11 mouse cellular contexts compared by ENCODE assay signal in the genomic region with DNA sequence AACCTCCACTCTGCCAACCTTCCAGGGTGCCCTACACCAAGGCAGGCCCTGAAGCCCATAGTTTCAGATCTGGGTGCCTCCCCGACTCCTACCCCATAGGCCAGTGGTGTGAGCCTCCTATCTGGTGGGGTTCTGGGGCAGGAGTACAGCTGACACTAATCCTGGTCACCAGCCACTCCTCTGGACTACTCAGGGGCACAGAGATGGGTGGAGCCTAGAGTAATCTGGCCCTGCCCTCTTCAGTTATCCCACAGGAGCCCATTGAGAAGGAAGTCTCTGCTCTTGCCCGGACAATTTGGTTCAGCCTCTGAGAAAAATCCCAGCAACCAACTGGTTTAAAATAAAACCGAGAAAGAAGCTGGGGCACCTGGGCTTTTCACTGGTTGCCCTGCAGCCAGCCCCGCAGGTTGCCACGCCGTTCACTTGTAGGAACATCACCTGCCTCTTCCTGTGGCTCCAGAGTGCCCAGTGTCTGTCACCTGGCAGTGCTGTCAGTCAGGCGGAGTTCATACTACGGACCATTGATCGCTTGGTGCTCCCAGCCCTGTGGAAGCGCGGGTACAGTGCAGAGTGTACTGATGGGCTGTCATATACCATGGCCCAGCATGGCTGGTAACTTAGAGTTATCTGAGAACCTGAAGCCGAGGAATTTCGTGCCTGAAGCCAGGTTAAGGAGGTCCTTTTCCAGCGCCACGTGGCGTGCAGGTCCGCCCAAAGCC.
DNase-seq lines count a peak whose midpoint lies in the region; ATAC-seq lines count a peak whose summit lies in the region.
"Had no signal": no experiment of that assay in that cellular context is flagged by ENCODE, and none has a peak within 500 bp of the region (broad histone marks: within the 10 kb centered on the region; RNA-seq: fewer than 3 reads in every experiment).

No protein-coding gene starts in this region.

- H3K4me3 ChIP-seq in liver, embryonic 11.5 days (ENCODE audit: low read depth, low read length), result no peak overlapping the region
- H3K4me3 ChIP-seq in liver, embryonic 12.5 days, result no peak overlapping the region
- H3K4me3 ChIP-seq in forebrain, embryonic 11.5 days (ENCODE audit: low read depth, low read length), result peak overlapping the region; percentile 11
- H3K4me3 ChIP-seq in limb, embryonic 12.5 days (replicated peaks), result peak overlapping the region; percentile 33; the same call in 1 of the 2 replicates

- H3K9ac ChIP-seq in liver, embryonic 11.5 days (ENCODE audit: low read depth, low read length), result no peak overlapping the region
- H3K9ac ChIP-seq in liver, embryonic 12.5 days, result no peak overlapping the region
- peak overlapping the region; percentile 52 for H3K9ac ChIP-seq in forebrain, embryonic 11.5 days (ENCODE audit: low read length)
- H3K9ac ChIP-seq in limb, embryonic 12.5 days (replicated peaks), result no peak overlapping the region

- H3K9me3 ChIP-seq in liver, embryonic 11.5 days (ENCODE audit: control insufficient read depth, low read length), result no peaks in the 10 kb centered on the region
- no peaks in the 10 kb centered on the region for H3K9me3 ChIP-seq in liver, embryonic 12.5 days (replicated peaks)
- H3K9me3 ChIP-seq in forebrain, embryonic 11.5 days (ENCODE audit: control insufficient read depth, low read length), result no peaks in the 10 kb centered on the region
- no peaks in the 10 kb centered on the region for H3K9me3 ChIP-seq in limb, embryonic 12.5 days

- no peak for DNase-seq in liver, embryonic 11.5 days (ENCODE audit: low spot score)
- DNase-seq in forebrain, embryonic 11.5 days (ENCODE audit: low spot score), result no peak
- peak; percentile 63 for DNase-seq in retina, postnatal 1 day
- DNase-seq in cerebellum, adult 18-20 months, result no peak
- no peak for DNase-seq in ovary, adult 18-20 months (ENCODE audit: low spot score)
- DNase-seq: kidney, postnatal 10 days had no signal

- no peaks in the 10 kb centered on the region for H3K4me1 ChIP-seq in liver, embryonic 11.5 days (replicated peaks; ENCODE audit: control insufficient read depth, insufficient read depth, low read length)
- no peaks in the 10 kb centered on the region for H3K4me1 ChIP-seq in liver, embryonic 12.5 days
- peaks cover 37% of the 10 kb centered on the region for H3K4me1 ChIP-seq in forebrain, embryonic 11.5 days (replicated peaks; ENCODE audit: control insufficient read depth, insufficient read depth, low read length)
- peaks cover 37% of the 10 kb centered on the region for H3K4me1 ChIP-seq in limb, embryonic 12.5 days (replicated peaks)

- H3K36me3 ChIP-seq in liver, embryonic 11.5 days (ENCODE audit: control insufficient read depth, insufficient read depth, low read length), result no peaks in the 10 kb centered on the region
- no peaks in the 10 kb centered on the region for H3K36me3 ChIP-seq in liver, embryonic 12.5 days
- peaks cover 4% of the 10 kb centered on the region; the same call in 1 of the 2 replicates for H3K36me3 ChIP-seq in forebrain, embryonic 11.5 days (ENCODE audit: control insufficient read depth, insufficient read depth, low read length)
- H3K36me3 ChIP-seq in limb, embryonic 12.5 days, result no peaks in the 10 kb centered on the region

- no peak overlapping the region for H3K27ac ChIP-seq in liver, embryonic 11.5 days (ENCODE audit: low read depth, low read length)
- H3K27ac ChIP-seq in liver, embryonic 12.5 days, result no peak overlapping the region
- H3K27ac ChIP-seq in forebrain, embryonic 11.5 days (ENCODE audit: low read depth, low read length), result peak overlapping the region; percentile 88
- H3K27ac ChIP-seq in limb, embryonic 12.5 days, result no peak overlapping the region
- H3K27ac ChIP-seq: macrophage had no signal

- peaks cover 82% of the 10 kb centered on the region for H3K27me3 ChIP-seq in liver, embryonic 11.5 days (replicated peaks; ENCODE audit: control insufficient read depth, insufficient read depth, low read length)
- H3K27me3 ChIP-seq in liver, embryonic 12.5 days (replicated peaks), result peaks cover 92% of the 10 kb centered on the region
- peaks cover 36% of the 10 kb centered on the region for H3K27me3 ChIP-seq in forebrain, embryonic 11.5 days (ENCODE audit: control insufficient read depth, insufficient read depth, low read length)
- peaks cover 77% of the 10 kb centered on the region for H3K27me3 ChIP-seq in limb, embryonic 12.5 days

- WGBS in liver, embryonic 11.5 days, result 10% methylated on average over 17 of the region's 17 CpGs
- WGBS in liver, embryonic 12.5 days (ENCODE audit: insufficient replicate concordance), result 7% methylated on average over 17 of the region's 17 CpGs
- 12% methylated on average over 17 of the region's 17 CpGs for WGBS in forebrain, embryonic 11.5 days
- 9% methylated on average over 17 of the region's 17 CpGs for WGBS in limb, embryonic 12.5 days

- no peak overlapping the region for H3K4me2 ChIP-seq in liver, embryonic 11.5 days
- H3K4me2 ChIP-seq in liver, embryonic 12.5 days, result no peak overlapping the region
- peak overlapping the region; percentile 52 for H3K4me2 ChIP-seq in forebrain, embryonic 11.5 days (ENCODE audit: low read depth, low read length, severe bottlenecking)
- H3K4me2 ChIP-seq in limb, embryonic 12.5 days, result peak overlapping the region; percentile 61

- 0 out of 2 replicates have a peak, but pooled peaks have one; percentile 21 for ATAC-seq in liver, embryonic 11.5 days (replicated peaks; ENCODE audit: low FRiP score)
- ATAC-seq in liver, embryonic 12.5 days, result no peak
- ATAC-seq in forebrain, embryonic 11.5 days (replicated peaks; ENCODE audit: low FRiP score), result peak; percentile 34; the same call in 1 of the 2 replicates
- ATAC-seq in limb, embryonic 12.5 days (ENCODE audit: insufficient number of reproducible peaks, insufficient read depth, low FRiP score, low TSS enrichment, low read depth), result peak; percentile 52
- no peak for ATAC-seq in erythroid progenitor cell, adult 5-6 weeks (replicated peaks; ENCODE audit: low FRiP score, poor library complexity, severe bottlenecking)
- ATAC-seq: Patski had no signal

Comparison
In these comparisons a context has a peak if more than half of its experiments do, and no peak if none do; other contexts are left out.
1. ATAC-seq: peak in liver, embryonic 11.5 days (single experiment), forebrain, embryonic 11.5 days (single experiment) and limb, embryonic 12.5 days (single experiment); none in liver, embryonic 12.5 days (single experiment) and erythroid progenitor cell, adult 5-6 weeks (single experiment).
2. H3K4me2 ChIP-seq: peak in forebrain, embryonic 11.5 days (single experiment) and limb, embryonic 12.5 days (single experiment); none in liver, embryonic 11.5 days (single experiment) and liver, embryonic 12.5 days (single experiment).
3. H3K4me3 ChIP-seq: peak in forebrain, embryonic 11.5 days (single experiment) and limb, embryonic 12.5 days (single experiment); none in liver, embryonic 11.5 days (single experiment) and liver, embryonic 12.5 days (single experiment).